ENCODE assay signal across 10 mouse cellular contexts in the genomic region with DNA sequence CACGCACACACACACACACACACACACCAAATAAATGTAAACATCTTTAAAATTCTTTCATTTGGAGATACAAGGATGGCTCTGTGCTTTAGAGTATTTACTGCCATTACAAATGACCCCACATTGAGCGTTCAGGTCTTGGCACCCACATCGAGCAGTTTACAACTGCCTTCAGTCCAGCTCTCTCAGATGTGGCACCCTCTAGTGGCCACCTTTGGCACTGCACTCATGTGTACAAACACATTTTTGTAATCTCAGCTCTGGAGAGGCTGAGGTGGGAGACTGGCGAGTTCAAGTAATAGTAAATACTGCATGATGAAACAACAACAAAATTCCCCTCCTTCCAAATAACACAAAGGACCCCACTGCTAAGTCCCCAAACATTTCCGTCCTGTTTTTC.
DNase-seq lines count a peak whose midpoint lies in the region; ATAC-seq and TF ChIP-seq lines count a peak whose summit lies in the region.
"Had no signal": no experiment of that assay in that cellular context is flagged by ENCODE, and none has a peak within 500 bp of the region (broad histone marks: within the 10 kb centered on the region; RNA-seq: fewer than 3 reads in every experiment).

No protein-coding gene starts in this region.

- WGBS in lung, embryonic 14.5 days, result 86% methylated on average over 5 of the region's 5 CpGs
- 79% methylated on average over 5 of the region's 5 CpGs for WGBS in heart, embryonic 12.5 days

- no peaks in the 10 kb centered on the region for H3K36me3 ChIP-seq in lung, embryonic 14.5 days (ENCODE audit: insufficient read depth)
- H3K36me3 ChIP-seq in heart, embryonic 12.5 days, result no peaks in the 10 kb centered on the region
- H3K36me3 ChIP-seq: heart, embryonic 15.5 days; lung, embryonic 15.5 days had no signal

- DNase-seq in cerebellum, postnatal 10 days, result peak; percentile 51 to 54
- DNase-seq in cerebellum, adult 11-12 months, result no peak
- DNase-seq in lung, embryonic 14.5 days, result peak; percentile 23
- no peak for DNase-seq in lung, postnatal 25 days (ENCODE audit: low spot score)
- peak; percentile 25 for DNase-seq in mesoderm, embryonic 11.5 days (ENCODE audit: low read depth, low spot score)
- no peak for DNase-seq in right cerebral cortex, postnatal 36 days (ENCODE audit: low spot score in 2 of 2)

- no peaks in the 10 kb centered on the region for H3K27me3 ChIP-seq in lung, embryonic 14.5 days (ENCODE audit: insufficient read depth, low read length)
- H3K27me3 ChIP-seq in heart, embryonic 12.5 days (replicated peaks), result no peaks in the 10 kb centered on the region
- H3K27me3 ChIP-seq: heart, embryonic 15.5 days; lung, embryonic 15.5 days had no signal

- ATAC-seq in lung, embryonic 14.5 days (ENCODE audit: insufficient read depth), result no peak
- ATAC-seq in common myeloid progenitor, adult 5-6 weeks (replicated peaks; ENCODE audit: low read depth, poor library complexity, severe bottlenecking), result 0 out of 2 replicates have a peak, but pooled peaks have one; percentile 22
- no peak for ATAC-seq in heart, embryonic 12.5 days (ENCODE audit: insufficient number of reproducible peaks, low FRiP score)

- TF ChIP-seq CTCF in lung, embryonic 14.5 days (IDR thresholded peaks at IDR 0.05; ENCODE audit: low read depth), result peak; percentile 68

- no peaks in the 10 kb centered on the region for H3K4me1 ChIP-seq in lung, embryonic 14.5 days (ENCODE audit: insufficient read depth)
- H3K4me1 ChIP-seq in heart, embryonic 12.5 days (replicated peaks), result no peaks in the 10 kb centered on the region
- H3K4me1 ChIP-seq: heart, embryonic 15.5 days; lung, embryonic 15.5 days had no signal

- no peak overlapping the region for H3K4me2 ChIP-seq in lung, embryonic 14.5 days
- no peak overlapping the region for H3K4me2 ChIP-seq in heart, embryonic 12.5 days
- H3K4me2 ChIP-seq: heart, embryonic 15.5 days; lung, embryonic 15.5 days had no signal

- no peak overlapping the region for H3K27ac ChIP-seq in lung, embryonic 14.5 days (ENCODE audit: low read depth)
- H3K27ac ChIP-seq in heart, embryonic 12.5 days (ENCODE audit: poor library complexity, severe bottlenecking), result no peak overlapping the region
- H3K27ac ChIP-seq: heart, embryonic 15.5 days; lung, embryonic 15.5 days had no signal

- H3K4me3 ChIP-seq in lung, embryonic 14.5 days (ENCODE audit: low read depth, low read length), result no peak overlapping the region
- no peak overlapping the region for H3K4me3 ChIP-seq in heart, embryonic 12.5 days
- H3K4me3 ChIP-seq: heart, embryonic 15.5 days; lung, embryonic 15.5 days had no signal

- peaks cover 3% of the 10 kb centered on the region; the same call in 1 of the 2 replicates for H3K9me3 ChIP-seq in lung, embryonic 14.5 days (ENCODE audit: low read depth, low read length)
- peaks cover 5% of the 10 kb centered on the region for H3K9me3 ChIP-seq in heart, embryonic 12.5 days (replicated peaks)
- H3K9me3 ChIP-seq: heart, embryonic 15.5 days; lung, embryonic 15.5 days had no signal

- no peak overlapping the region for H3K9ac ChIP-seq in lung, embryonic 14.5 days
- H3K9ac ChIP-seq in heart, embryonic 12.5 days, result no peak overlapping the region
- H3K9ac ChIP-seq: heart, embryonic 15.5 days; lung, embryonic 15.5 days had no signal

Comparison
In these comparisons a context has a peak if more than half of its experiments do, and no peak if none do; other contexts are left out.
1. DNase-seq: peak in cerebellum, postnatal 10 days (2 of 2), lung, embryonic 14.5 days (single experiment) and mesoderm, embryonic 11.5 days (single experiment); none in cerebellum, adult 11-12 months (single experiment), lung, postnatal 25 days (single experiment) and right cerebral cortex, postnatal 36 days (0 of 2).